In genomic region chr17:29303087-29303486, GRCm38 (mm10) we compare ENCODE assay signal across 11 mouse cellular contexts. TPM values are rescaled to one million over a fixed set of nuclear protein-coding genes. Genes with fewer than 3 reads are reported as not detected.
DNase-seq lines count a peak whose midpoint lies in the region; ATAC-seq and TF ChIP-seq lines count a peak whose summit lies in the region.
"Had no signal": no experiment of that assay in that cellular context is flagged by ENCODE, and none has a peak within 500 bp of the region (broad histone marks: within the 10 kb centered on the region; RNA-seq: fewer than 3 reads in every experiment).

No protein-coding gene starts in this region.

- no peak for ATAC-seq in heart, embryonic 15.5 days (replicated peaks; ENCODE audit: insufficient number of reproducible peaks, insufficient read depth, low FRiP score, low read depth)
- 0 out of 2 replicates have a peak, but pooled peaks have one; percentile 5 for ATAC-seq in limb, embryonic 11.5 days (ENCODE audit: insufficient number of reproducible peaks, low FRiP score, low TSS enrichment, low read depth)

- no peak overlapping the region for H3K9ac ChIP-seq in heart, embryonic 15.5 days
- peak overlapping the region; percentile 45; the same call in 1 of the 2 replicates for H3K9ac ChIP-seq in limb, embryonic 11.5 days (ENCODE audit: low read length)
- H3K9ac ChIP-seq: hindbrain, embryonic 12.5 days; lung, embryonic 15.5 days had no signal

- peak overlapping the region; percentile 3; the same call in 1 of the 2 replicates for H3K27ac ChIP-seq in heart, embryonic 15.5 days
- peak overlapping the region; percentile 90 for H3K27ac ChIP-seq in spleen, adult 2 months (ENCODE audit: insufficient read depth, low read length)
- H3K27ac ChIP-seq in limb, embryonic 11.5 days (replicated peaks; ENCODE audit: low read depth, low read length): peak overlapping the region; percentile 3; the same call in 1 of the 2 replicates
- H3K27ac ChIP-seq: hindbrain, embryonic 12.5 days; lung, embryonic 15.5 days had no signal

- no peak overlapping the region for H3K4me3 ChIP-seq in heart, embryonic 15.5 days
- no peak overlapping the region for H3K4me3 ChIP-seq in spleen, adult 2 months (ENCODE audit: extremely low read depth, insufficient read depth, insufficient read length)
- no peak overlapping the region for H3K4me3 ChIP-seq in limb, embryonic 11.5 days (ENCODE audit: low read depth, low read length)
- H3K4me3 ChIP-seq: hindbrain, embryonic 12.5 days; lung, embryonic 15.5 days had no signal

- peaks cover 20% of the 10 kb centered on the region; the same call in 1 of the 2 replicates for H3K36me3 ChIP-seq in heart, embryonic 15.5 days
- H3K36me3 ChIP-seq in spleen, adult 2 months (ENCODE audit: control insufficient read depth, insufficient read depth, low read length): peaks cover 19% of the 10 kb centered on the region
- peaks cover 15% of the 10 kb centered on the region; the same call in 1 of the 2 replicates for H3K36me3 ChIP-seq in limb, embryonic 11.5 days (ENCODE audit: control insufficient read depth, insufficient read depth, low read length)

- H3K4me2 ChIP-seq in heart, embryonic 15.5 days: no peak overlapping the region
- H3K4me2 ChIP-seq in limb, embryonic 11.5 days (ENCODE audit: low read depth, severe bottlenecking): no peak overlapping the region
- H3K4me2 ChIP-seq: hindbrain, embryonic 12.5 days; lung, embryonic 15.5 days had no signal

- TF ChIP-seq CTCF in spleen, adult 2 months (IDR thresholded peaks at IDR 0.05; ENCODE audit: extremely low read depth, insufficient read depth, insufficient read length, insufficient replicate concordance): peak; percentile 36; the same call in 1 of the 2 replicates

- H3K4me1 ChIP-seq in heart, embryonic 15.5 days (replicated peaks): peaks cover 31% of the 10 kb centered on the region
- H3K4me1 ChIP-seq in spleen, adult 2 months (ENCODE audit: control insufficient read depth, insufficient read depth, insufficient read length): peaks cover 40% of the 10 kb centered on the region; the same call in 1 of the 2 replicates
- H3K4me1 ChIP-seq in limb, embryonic 11.5 days (ENCODE audit: control insufficient read depth, insufficient read depth, low read length): peaks cover 25% of the 10 kb centered on the region

- WGBS in heart, embryonic 15.5 days: 47% methylated on average over 3 of the region's 3 CpGs
- 50% methylated on average over 3 of the region's 3 CpGs for WGBS in spleen, adult 2 months
- 40% methylated on average over 3 of the region's 3 CpGs for WGBS in limb, embryonic 11.5 days

- no peaks in the 10 kb centered on the region for H3K9me3 ChIP-seq in heart, embryonic 15.5 days (replicated peaks)
- H3K9me3 ChIP-seq in limb, embryonic 11.5 days (ENCODE audit: control insufficient read depth, low read length): no peaks in the 10 kb centered on the region
- H3K9me3 ChIP-seq: hindbrain, embryonic 12.5 days; lung, embryonic 15.5 days had no signal

- DNase-seq in heart, postnatal 14 days: no peak
- peak in 1 of 2 experiments; percentile 46 for DNase-seq in spleen, adult 2 months (ENCODE audit: low read depth in 1 of 2, low spot score in 2 of 2)
- DNase-seq in spleen, adult 12 weeks (ENCODE audit: low spot score): no peak
- DNase-seq in limb, embryonic 11.5 days (ENCODE audit: low spot score): peak; percentile 62
- no peak for DNase-seq in layer of hippocampus, adult 11-12 months (ENCODE audit: low spot score)
- DNase-seq in frontal cortex, postnatal 14 days (ENCODE audit: low spot score in 2 of 2): no peak
- DNase-seq in gastrocnemius, adult 8-10 months (ENCODE audit: low spot score in 2 of 2): no peak
- DNase-seq: cerebellum, adult 9-11 months had no signal

- no peak for TF ChIP-seq POLR2A in spleen, adult 2 months (IDR thresholded peaks at IDR 0.05; ENCODE audit: low read depth, low read length)

- intact Hi-C loops in heart, postnatal 14 days (cut with DNase I): no loop called here

- no peaks in the 10 kb centered on the region for H3K27me3 ChIP-seq in heart, embryonic 15.5 days
- no peaks in the 10 kb centered on the region for H3K27me3 ChIP-seq in spleen, adult 2 months (ENCODE audit: control insufficient read depth, insufficient read depth, low read length)
- no peaks in the 10 kb centered on the region for H3K27me3 ChIP-seq in limb, embryonic 11.5 days (ENCODE audit: control insufficient read depth, insufficient read depth, low read length)
- H3K27me3 ChIP-seq: hindbrain, embryonic 12.5 days; lung, embryonic 15.5 days had no signal

RNA-seq across cellular contexts. Expression of gene Pi16, which starts 14.4 kb away (rescaled TPM):
- 4.3 and 5.8 TPM in 2 replicates for polyA plus RNA-seq in heart, embryonic 15.5 days (2015; fragmentation: Nextera tagmentation; extraction: Ambion mirVana)
- total RNA-seq in heart, postnatal 14 days (2021): 10 to 100 TPM; 34.3 to 47.8 TPM
- 4.2 and 6.4 TPM in 2 replicates for polyA plus RNA-seq in spleen, adult 2 months (2012; rRNA removed)
- polyA plus RNA-seq in limb, embryonic 11.5 days (2014; fragmentation: Nextera tagmentation; extraction: Ambion mirVana): 0.19 and 0.21 TPM in 2 replicates
- 10 to 100 TPM; 12.3 to 27.4 (median 16.7) TPM for total RNA-seq in gastrocnemius, adult 8-10 months (2022)

RNA-seq across cellular contexts. Expression of gene BC004004, which starts 34.5 kb away (rescaled TPM):
- polyA plus RNA-seq in heart, embryonic 15.5 days (2015; fragmentation: Nextera tagmentation; extraction: Ambion mirVana): 91.1 and 96.0 TPM in 2 replicates
- 100 to 1,000 TPM; 189 to 195 TPM for total RNA-seq in heart, postnatal 14 days (2021)
- 36.5 TPM in 2 replicates for polyA plus RNA-seq in spleen, adult 2 months (2012; rRNA removed)
- polyA plus RNA-seq in limb, embryonic 11.5 days (2014; fragmentation: Nextera tagmentation; extraction: Ambion mirVana): 50.0 and 51.5 TPM in 2 replicates
- 100 to 1,000 TPM; 107 to 140 (median 126) TPM for total RNA-seq in gastrocnemius, adult 8-10 months (2022)

RNA-seq across cellular contexts. Expression of gene Ppil1, which starts 39.1 kb away (rescaled TPM):
- polyA plus RNA-seq in heart, embryonic 15.5 days (2015; fragmentation: Nextera tagmentation; extraction: Ambion mirVana): 86.8 and 107 TPM in 2 replicates
- total RNA-seq in heart, postnatal 14 days (2021): 10 to 100 TPM; 28.8 to 33.5 TPM
- polyA plus RNA-seq in spleen, adult 2 months (2012; rRNA removed): 24.8 and 34.0 TPM in 2 replicates
- 201 and 206 TPM in 2 replicates for polyA plus RNA-seq in limb, embryonic 11.5 days (2014; fragmentation: Nextera tagmentation; extraction: Ambion mirVana)
- 1 to 10 TPM; 4.8 to 8.3 (median 6.7) TPM for total RNA-seq in gastrocnemius, adult 8-10 months (2022)

RNA-seq across cellular contexts. Expression of gene Mtch1, which starts 44.6 kb away (rescaled TPM):
- polyA plus RNA-seq in heart, embryonic 15.5 days (2015; fragmentation: Nextera tagmentation; extraction: Ambion mirVana): 224 and 299 TPM in 2 replicates
- total RNA-seq in heart, postnatal 14 days (2021): 100 to 1,000 TPM; 272 to 279 TPM
- polyA plus RNA-seq in spleen, adult 2 months (2012; rRNA removed): 145 and 212 TPM in 2 replicates
- 318 and 321 TPM in 2 replicates for polyA plus RNA-seq in limb, embryonic 11.5 days (2014; fragmentation: Nextera tagmentation; extraction: Ambion mirVana)
- total RNA-seq in gastrocnemius, adult 8-10 months (2022): 10 to 100 TPM; 74.1 to 82.3 (median 80.3) TPM

RNA-seq across cellular contexts. Expression of gene Fgd2, which starts 57.6 kb away (rescaled TPM):
- 3.0 and 7.0 TPM in 2 replicates for polyA plus RNA-seq in heart, embryonic 15.5 days (2015; fragmentation: Nextera tagmentation; extraction: Ambion mirVana)
- total RNA-seq in heart, postnatal 14 days (2021): 1 to 10 TPM; 2.3 to 2.9 TPM
- polyA plus RNA-seq in spleen, adult 2 months (2012; rRNA removed): 268 and 346 TPM in 2 replicates
- polyA plus RNA-seq in limb, embryonic 11.5 days (2014; fragmentation: Nextera tagmentation; extraction: Ambion mirVana): 3.2 and 4.2 TPM in 2 replicates
- total RNA-seq in gastrocnemius, adult 8-10 months (2022): 1 to 10 TPM in 1 of 4 experiments, under 1 TPM in 3; 0.38 to 1.0 (median 0.67) TPM

Comparison
In these comparisons a context has a peak if more than half of its experiments do, and no peak if none do; other contexts are left out.
1. H3K27ac ChIP-seq: peak in every context shown above with its lines; median percentile 90 in spleen, adult 2 months; 3 in heart, embryonic 15.5 days; 3 in limb, embryonic 11.5 days.